Mouse (Mus musculus) gastrocnemius, postnatal 14 days (tissue): Measurements from ENCODE around the gene Defb28. TPM values are rescaled to one million over a fixed set of nuclear protein-coding genes. Genes with fewer than 3 reads are reported as not detected.

ENCODE experiments used
- DNase-seq: peaks from one replicate; pipeline ENCODE4 v3.0.0; 2021; ENCODE audit warnings: mixed read lengths
- intact Hi-C: fragments of 180-260 bp; cut with DNase I; formaldehyde crosslinking; loops from one replicate; pipeline ENCODE4 v1.15.1; 2025; ENCODE audit warnings: low total_unique reads
- total RNA-seq, 2 experiments: library from RNA; stranded (reverse); gene quantifications; 2 replicates each; pipeline ENCODE4 v1.2.3; 2021

Gene Defb28
- total RNA-seq, 2 experiments from 2014 or later: not detected

- DNase-seq: no peak
- intact Hi-C loops: loop anchor here (10.0 kb wide), 1 partner anchor 73 kb away; the partner anchor contains the start of gene Defb20
These were observed 30.1 kb downstream of the Defb28 start for GRCm38 (mm10) chr2:152548124-152548523.

- peak; percentile 54 for DNase-seq
- intact Hi-C loops: no loop called here
These were observed 35.8 kb downstream of the Defb28 start for GRCm38 (mm10) chr2:152553774-152554423.

- no peak for DNase-seq
- intact Hi-C loops: no loop called here
These were observed 38.6 kb downstream of the Defb28 start for GRCm38 (mm10) chr2:152556655-152557054.

GRCm38 (mm10) chr2:152569038-152569437 lies 51.0 kb downstream of the Defb28 start, which contains the start of gene Gm17416:
Gene Gm17416 (plus strand): TSS chr2:152569338.
- intact Hi-C loops: no loop called here
- DNase-seq: no peak

GRCm38 (mm10) chr2:152569881-152570280 lies 51.8 kb downstream of the Defb28 start:
- no peak for DNase-seq
- intact Hi-C loops: no loop called here

GRCm38 (mm10) chr2:152570313-152570712 lies 52.3 kb downstream of the Defb28 start:
- intact Hi-C loops: no loop called here
- no peak for DNase-seq

Other genes starting within 250 kb of the Defb28 start
- gene Tbc1d20, start 224.4 kb upstream of the Defb28 start, total RNA-seq: 10 to 100 TPM; 28.8 to 33.2 TPM
- gene Rbck1, start 185.6 kb upstream of the Defb28 start, total RNA-seq: 10 to 100 TPM; 31.1 to 34.8 TPM
- gene Trib3, start 174.2 kb upstream of the Defb28 start, total RNA-seq: 1 to 10 TPM; 1.0 to 1.6 TPM
- not detected for gene Nrsn2, start 141.6 kb upstream of the Defb28 start, total RNA-seq
- gene Sox12, start 120.2 kb upstream of the Defb28 start, total RNA-seq: 1 to 10 TPM; 2.9 to 4.3 TPM
- 1 to 10 TPM; 2.7 to 3.2 TPM for gene Zcchc3, start 103.2 kb upstream of the Defb28 start, total RNA-seq
- gene 6820408C15Rik, start 102.7 kb upstream of the Defb28 start, total RNA-seq: not detected
- gene Defb23, start 53.6 kb upstream of the Defb28 start, total RNA-seq: not detected
- gene Defb20, start 41.2 kb upstream of the Defb28 start, total RNA-seq: not detected
- not detected for gene Defb22, start 28.1 kb upstream of the Defb28 start, total RNA-seq
- not detected for gene Defb26, start 6.6 kb upstream of the Defb28 start, total RNA-seq
- not detected for gene Defb29, start 21.8 kb downstream of the Defb28 start, total RNA-seq
- not detected for gene Gm17416, start 51.1 kb downstream of the Defb28 start, total RNA-seq
- not detected for gene Defb21, start 54.5 kb downstream of the Defb28 start, total RNA-seq
- gene Defb19, start 62.1 kb downstream of the Defb28 start, total RNA-seq: not detected
- not detected for gene Defb45, start 81.1 kb downstream of the Defb28 start, total RNA-seq
- not detected for gene Defb36, start 86.1 kb downstream of the Defb28 start, total RNA-seq
- 1 to 10 TPM; 1.3 to 1.4 TPM for gene Defb25, start 104.8 kb downstream of the Defb28 start, total RNA-seq
- gene Rem1, start 108.7 kb downstream of the Defb28 start, total RNA-seq: 1 to 10 TPM; 5.2 to 7.3 TPM
- gene H13, start 151.2 kb downstream of the Defb28 start, total RNA-seq: 10 to 100 TPM; 45.8 to 49.1 TPM
- gene Mcts2, start 168.8 kb downstream of the Defb28 start, total RNA-seq: 10 to 100 TPM; 11.9 to 13.8 TPM
- gene Id1, start 218.0 kb downstream of the Defb28 start, total RNA-seq: 10 to 100 TPM; 12.5 to 17.3 TPM
- gene Cox4i2, start 235.9 kb downstream of the Defb28 start, total RNA-seq: 1 to 10 TPM; 5.9 to 6.0 TPM